Mouse (Mus musculus) left cerebral cortex, postnatal 25 days (tissue): Measurements from ENCODE around the gene Rinl. TPM values are rescaled to one million over a fixed set of nuclear protein-coding genes. Genes with fewer than 3 reads are reported as not detected.

Source experiments
- DNase-seq, 2 experiments: peaks; one replicate each; pipeline ENCODE4 v3.0.0; 2022; ENCODE audit warnings: low spot score in 2 of 2, mixed read lengths in 1 of 2
- intact Hi-C: fragments of 180-260 bp; cut with DNase I; formaldehyde crosslinking; loops from one replicate; pipeline ENCODE4 v1.15.1; 2025
- total RNA-seq, 2 experiments: library from RNA; stranded (reverse); gene quantifications; 2 replicates each; pipeline ENCODE4 v1.2.3; 2021

Gene Rinl
- total RNA-seq, 2 experiments from 2014 or later, result 2.4 to 2.9 TPM

DNA sequence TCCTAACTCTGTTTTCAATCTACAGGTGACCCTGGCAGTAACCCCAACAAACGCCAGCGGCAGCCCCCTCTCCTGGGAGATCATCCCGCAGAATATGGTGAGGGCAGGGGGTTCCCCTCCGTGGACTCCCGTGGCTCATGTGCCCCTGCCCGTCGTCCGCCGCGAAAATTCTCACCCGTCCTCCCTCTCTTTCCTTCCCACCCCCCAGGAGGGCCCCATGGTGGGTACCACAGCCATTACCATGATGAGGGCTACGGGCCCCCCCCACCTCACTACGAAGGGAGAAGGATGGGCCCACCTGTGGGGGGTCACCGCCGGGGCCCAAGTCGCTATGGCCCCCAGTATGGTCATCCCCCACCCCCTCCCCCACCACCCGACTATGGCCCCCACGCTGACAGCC, 29.7 kb downstream of the Rinl start:
- intact Hi-C loops, result no loop called here

DNA sequence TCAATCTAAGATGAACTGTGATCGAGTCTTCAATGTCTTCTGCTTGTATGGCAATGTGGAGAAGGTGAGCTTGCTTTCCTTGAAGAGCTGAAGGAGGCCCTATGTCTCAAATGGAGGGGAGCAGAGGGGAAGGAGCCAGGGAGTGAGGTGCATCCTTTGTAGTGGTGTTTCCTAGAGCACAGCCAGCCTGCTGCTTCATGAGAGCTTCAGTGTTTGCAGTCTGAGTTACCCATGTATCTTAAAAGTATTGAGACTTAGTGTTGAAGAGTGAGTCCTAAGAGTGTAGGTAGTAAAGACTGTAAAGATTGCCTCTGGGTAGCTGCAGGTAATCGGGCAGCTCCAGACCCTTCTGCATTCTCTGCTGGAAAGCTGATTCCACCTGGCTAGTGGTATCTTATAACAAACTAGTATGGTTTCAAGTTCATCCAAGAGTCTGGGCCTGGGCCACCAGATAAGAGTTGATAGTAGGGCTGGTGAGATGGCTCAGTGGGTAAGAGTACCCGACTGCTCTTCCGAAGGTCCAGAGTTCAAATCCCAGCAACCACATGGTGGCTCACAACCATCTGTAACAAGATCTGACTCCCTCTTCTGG, 30.2 kb downstream of the Rinl start:
- DNase-seq, result no peak
- intact Hi-C loops, result no loop called here

More for the DNA sequence above, 29.7 kb downstream of the Rinl start:
- DNase-seq, result no peak

DNA sequence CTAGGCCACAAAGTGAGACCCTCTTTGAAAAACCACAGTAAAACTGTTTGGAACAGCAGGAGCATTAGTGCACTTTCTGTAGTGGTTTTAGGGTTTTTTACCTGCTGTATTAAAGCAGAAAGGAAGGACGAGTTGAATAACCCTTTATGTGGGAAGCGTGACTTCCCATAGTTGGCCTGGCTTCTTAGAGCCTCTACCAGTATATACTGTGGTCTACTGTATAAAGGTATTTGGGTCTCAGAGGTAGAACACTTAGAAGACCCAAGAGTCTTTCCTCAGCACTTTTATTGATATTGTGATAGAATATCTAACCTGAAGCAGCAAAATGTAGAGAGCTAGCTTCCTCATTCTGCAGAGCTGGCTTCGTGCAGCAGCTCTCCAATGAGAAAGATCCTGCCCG, 30.8 kb downstream of the Rinl start:
- no peak for DNase-seq
- intact Hi-C loops, result no loop called here

DNA sequence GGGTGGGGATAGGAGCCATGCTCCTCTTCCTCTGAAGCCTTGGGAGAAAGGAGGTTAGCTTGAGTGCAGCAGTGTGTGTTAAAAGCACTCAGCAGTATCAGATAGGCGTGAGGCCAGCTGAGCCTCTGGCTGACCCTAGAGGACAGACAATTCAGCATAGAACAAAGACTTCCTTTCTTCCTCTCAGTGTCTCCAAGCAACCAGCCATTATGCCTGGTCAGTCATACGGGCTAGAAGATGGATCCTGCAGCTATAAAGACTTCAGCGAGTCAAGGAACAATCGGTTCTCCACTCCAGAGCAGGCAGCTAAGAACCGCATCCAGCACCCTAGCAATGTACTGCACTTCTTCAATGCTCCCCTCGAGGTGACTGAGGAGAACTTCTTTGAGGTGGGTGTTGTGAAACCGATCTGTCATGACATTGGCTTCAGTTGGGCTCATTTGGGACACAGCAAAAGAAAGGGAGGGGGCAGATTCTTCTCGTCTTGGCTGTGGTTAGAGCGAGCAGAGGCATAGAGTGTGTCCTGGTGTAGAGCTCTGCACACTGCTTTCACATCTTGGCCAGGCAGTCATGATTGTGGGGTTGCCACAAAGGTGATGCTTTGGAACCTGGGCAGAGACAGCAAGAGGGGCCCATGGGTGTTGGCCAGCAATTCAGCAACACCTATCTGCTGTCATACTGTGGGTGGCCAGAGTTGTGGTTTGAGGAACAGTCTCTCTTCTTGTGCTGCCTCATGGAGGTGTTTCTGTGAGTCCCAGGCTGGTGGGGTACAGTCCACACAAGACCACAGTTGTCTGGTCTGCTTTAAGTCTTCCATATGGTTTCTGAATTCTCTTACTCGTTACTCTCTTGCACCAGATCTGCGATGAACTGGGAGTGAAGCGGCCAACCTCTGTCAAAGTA, 31.8 kb downstream of the Rinl start:
- DNase-seq, result peak in 1 of 2 experiments; percentile 31
- intact Hi-C loops, result no loop called here

DNA sequence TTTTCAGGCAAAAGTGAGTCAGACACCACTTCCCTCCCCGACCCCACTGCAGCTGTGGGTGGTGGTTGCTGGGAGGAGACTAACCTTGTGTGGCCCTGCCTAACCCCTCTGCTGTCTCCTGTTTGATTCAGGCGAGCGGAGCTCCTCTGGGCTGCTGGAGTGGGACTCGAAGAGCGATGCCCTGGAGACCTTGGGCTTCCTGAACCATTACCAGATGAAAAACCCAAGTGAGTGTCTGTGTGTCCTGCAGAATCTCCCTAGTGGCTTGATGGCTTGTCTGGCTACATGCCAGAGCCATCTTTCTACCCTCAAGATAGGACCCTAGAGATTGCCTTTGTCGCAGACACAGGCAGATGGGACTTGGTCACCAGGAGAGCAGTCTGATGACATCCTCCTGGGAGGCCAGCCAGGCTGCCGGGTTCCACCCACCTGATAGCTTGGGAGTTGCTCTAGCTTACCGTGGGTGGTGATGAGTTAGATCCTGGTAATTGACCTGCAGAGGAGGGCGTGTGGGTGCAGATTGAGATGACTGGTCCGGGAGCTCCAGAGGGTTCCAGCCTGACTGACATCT, 32.6 kb downstream of the Rinl start:
- intact Hi-C loops, result no loop called here
- DNase-seq, result peak; percentile 59 to 72

DNA sequence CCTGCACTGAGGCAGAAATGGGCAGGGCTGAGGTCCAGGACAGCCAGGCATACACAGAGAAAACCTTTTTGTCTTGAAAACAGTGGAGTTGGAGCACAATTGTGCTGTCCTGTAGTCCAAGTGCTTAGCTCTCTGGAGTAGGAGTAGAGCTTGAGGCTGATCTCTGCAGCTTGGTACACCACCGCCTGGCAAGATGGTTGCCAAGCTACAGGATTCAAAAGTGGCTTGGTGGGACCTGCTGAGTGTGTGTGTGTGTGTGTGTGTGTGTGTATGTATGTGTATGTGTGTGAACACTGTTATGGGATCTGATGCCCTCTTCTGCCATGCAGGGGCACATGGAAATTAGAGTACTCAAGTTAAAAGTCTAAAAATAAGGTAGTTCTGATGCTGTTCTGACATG, 33.8 kb downstream of the Rinl start:
- intact Hi-C loops, result no loop called here
- DNase-seq, result no peak

DNA sequence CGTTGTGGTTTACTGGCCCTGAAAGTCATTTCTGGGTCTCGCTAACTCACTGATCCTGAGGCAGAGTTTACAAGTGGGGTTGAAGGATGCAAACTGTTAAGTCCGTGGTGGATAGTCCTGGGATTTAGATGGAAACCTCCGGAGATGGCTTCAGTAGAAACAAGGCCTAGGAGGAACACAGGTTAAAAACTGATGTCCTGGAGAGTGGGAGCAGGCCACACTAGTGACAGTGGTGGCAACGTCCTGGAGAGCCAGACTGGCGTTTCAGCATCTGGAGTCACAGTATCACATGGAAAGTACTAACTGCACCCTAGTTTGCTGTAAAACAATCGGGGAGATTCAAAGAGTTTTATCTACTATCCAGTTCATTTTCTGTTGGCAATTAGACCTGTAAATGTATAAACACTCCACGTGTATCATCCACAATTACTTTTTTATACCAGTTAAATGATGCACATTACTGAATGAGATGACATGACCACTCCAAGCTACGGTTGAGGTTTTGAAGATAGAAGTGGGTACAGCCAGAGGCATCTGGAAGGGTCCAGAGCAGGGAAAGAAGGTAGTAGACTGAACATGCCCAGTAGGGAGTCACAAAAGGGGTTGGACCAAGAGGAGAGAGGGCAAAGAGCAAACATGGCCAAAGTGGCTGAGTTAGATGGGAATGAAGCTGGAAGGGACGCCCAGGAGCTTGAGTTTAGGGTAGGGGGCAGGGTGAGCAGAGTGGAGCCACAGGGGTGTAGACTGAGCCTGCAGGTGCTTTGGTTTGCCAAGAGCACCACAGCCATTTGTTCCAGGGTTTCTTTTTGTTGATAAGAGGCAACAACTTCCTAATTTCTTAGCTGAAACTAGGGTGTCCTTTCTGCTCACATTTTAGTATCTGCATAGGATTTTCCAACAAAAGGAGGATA, 34.5 kb downstream of the Rinl start:
- intact Hi-C loops, result no loop called here
- no peak for DNase-seq

DNA sequence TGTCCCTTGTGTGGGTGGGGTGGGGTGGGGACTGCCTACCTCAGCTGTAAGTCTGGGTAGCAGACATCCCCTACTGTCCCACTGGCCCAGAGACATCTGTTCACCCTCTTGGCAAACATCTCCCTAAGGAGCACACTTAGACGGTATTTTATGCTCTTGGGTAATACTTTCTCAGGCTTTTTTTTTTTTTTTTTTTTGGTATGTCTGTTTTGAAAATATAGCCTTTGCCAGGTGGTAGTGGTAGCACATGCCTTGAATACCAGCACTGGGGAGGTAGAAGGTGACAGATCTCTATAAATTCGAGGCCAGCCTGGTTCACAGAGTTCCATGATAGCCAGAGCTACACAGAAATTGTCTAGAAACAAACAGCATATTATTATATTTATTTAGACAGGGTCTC, 35.2 kb downstream of the Rinl start:
- intact Hi-C loops, result loop anchor here (2.0 kb wide), 1 partner anchor 13 kb away; no protein-coding TSS in a partner anchor
- no peak for DNase-seq

DNA sequence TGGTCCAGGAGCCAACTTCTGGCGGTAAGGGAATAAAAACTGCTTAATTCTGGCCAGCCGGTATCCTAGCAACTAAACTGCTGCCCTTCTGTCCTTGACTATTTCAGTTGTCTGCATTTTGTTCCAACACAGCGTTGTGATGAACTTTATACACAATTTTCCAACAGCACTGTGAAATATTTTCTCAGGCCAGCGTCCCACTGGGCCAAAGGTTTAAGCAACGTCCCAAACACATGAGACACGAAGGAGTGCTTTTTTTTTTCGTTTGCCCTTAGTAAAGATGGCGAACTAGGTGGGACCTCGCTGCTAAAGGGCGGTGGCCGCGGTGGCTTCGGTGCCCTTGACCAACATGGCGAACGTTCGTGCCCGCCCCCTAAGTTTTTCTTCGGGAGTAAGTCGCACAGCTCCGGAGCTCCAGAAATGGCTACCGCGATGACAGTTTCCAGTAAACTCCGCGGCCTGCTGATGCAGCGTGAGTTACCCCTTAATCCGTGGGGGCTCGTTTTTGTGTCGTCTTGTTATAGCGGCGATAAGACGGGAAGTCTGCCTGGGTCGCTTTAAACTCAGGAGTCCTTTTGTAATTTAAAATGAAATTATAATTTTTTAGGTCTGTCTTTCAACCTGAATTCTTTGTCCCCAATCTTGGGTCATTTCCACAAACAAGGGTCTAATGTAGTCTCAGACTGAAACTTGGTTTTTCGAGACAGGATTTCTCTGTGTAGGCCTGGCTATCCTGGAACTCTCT, 36.3 kb downstream of the Rinl start, which contains the start of gene Ech1:
Gene Ech1, plus strand, starts transcription at position 277 of the 745 bp plus-strand sequence.
- DNase-seq, result peak; percentile 89 to 94
- intact Hi-C loops, result loop anchor here (2.0 to 5.0 kb wide), 2 partner anchors 14 to 77 kb away; no protein-coding TSS in a partner anchor

DNA sequence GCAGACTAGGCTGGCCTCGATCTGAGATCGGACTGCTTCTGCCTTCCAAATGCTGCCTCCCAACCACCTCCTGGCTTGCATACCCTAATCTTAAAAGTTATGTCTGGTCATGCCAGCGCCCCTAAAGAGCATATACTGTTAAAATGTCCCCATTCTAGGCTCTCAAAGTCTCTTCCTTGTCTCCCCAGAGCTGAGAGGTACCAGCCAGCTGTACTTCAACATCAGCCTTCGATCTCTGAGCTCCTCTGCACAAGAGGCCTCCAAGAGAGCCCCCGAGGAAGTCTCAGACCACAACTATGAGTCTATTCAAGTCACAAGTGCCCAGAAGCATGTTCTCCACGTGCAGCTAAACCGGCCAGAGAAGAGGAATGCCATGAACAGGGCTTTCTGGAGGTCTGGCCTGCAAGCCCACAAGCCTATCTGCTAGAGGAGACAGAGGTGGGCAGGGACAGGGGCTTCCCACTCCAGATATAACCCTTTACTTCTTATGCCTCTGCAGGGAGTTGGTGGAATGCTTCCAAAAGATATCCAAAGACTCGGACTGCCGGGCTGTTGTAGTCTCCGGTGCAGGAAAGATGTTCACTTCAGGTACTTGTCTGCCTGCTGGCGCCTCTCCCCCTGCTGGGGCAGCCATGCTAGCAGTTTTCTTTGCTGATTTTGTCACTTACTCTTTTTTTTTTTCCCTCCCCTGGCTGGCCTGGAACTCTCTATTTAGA, 37.1 kb downstream of the Rinl start:
- intact Hi-C loops, result loop anchor here (2.0 to 5.0 kb wide), 3 partner anchors 15 to 76 kb away; no protein-coding TSS in a partner anchor
- no peak for DNase-seq

DNA sequence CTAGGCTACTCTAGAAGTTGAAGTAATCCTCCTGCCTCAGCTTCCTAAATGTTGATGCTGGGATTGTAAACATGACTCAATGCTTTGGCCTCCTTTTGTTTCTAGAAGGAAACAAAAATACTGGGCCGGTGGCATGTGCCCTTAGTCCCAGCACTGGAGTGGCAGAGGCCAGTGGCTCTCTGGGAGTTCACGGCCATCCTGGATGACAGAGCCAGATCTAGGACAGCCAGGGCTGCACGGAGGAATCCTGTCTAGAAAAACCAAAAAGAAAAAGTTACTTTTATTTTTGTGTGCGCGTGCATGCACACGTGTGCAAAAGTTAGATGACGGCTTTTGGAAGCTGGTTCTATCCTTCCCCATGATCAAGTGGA, 37.6 kb downstream of the Rinl start:
- no peak for DNase-seq
- intact Hi-C loops, result loop anchor here (2.0 to 5.0 kb wide), 2 partner anchors 38 to 76 kb away; no protein-coding TSS in a partner anchor

DNA sequence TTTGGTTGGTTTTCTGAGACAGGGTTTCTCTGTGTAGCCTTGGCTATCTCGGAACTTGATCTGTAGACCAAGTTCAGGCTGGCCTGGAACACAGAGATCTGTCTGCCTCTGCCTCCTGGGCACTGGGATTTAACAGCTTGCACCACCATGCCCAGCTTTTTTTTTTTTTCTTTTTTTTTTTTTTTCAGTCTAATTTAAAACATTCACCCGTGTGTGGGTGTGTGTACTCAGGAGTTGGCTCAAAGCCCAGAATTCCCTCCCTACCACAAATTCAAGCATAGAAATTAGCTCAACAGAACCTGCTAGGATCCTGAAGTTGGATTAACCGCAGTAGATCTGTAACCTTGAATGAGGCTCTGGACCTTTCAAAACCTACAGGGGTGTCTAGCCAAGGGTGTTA, 38.6 kb downstream of the Rinl start:
- DNase-seq, result peak; percentile 77 to 91
- intact Hi-C loops, result loop anchor here (1.0 to 5.0 kb wide), 3 partner anchors 15 to 75 kb away; no protein-coding TSS in a partner anchor

DNA sequence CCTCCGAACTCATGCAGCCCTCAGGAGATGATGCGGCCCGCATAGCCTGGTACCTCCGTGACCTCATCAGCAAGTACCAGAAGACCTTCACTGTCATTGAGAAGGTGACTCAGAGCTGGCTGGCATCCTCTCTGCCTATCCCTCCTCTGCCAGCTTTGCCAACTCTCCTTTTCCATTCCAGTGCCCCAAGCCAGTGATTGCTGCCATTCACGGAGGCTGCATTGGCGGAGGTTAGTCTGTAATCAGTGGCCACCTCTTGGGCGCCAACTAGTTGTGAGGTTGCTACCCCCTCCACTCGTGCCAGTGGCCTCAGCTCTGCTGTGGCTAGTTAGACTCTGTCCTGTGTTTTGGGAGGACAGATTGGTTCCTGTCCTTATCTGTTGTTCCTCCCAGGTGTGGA, 41.1 kb downstream of the Rinl start:
- DNase-seq, result no peak
- intact Hi-C loops, result loop anchor here (5.0 kb wide), 1 partner anchor 72 kb away; no protein-coding TSS in a partner anchor

DNA sequence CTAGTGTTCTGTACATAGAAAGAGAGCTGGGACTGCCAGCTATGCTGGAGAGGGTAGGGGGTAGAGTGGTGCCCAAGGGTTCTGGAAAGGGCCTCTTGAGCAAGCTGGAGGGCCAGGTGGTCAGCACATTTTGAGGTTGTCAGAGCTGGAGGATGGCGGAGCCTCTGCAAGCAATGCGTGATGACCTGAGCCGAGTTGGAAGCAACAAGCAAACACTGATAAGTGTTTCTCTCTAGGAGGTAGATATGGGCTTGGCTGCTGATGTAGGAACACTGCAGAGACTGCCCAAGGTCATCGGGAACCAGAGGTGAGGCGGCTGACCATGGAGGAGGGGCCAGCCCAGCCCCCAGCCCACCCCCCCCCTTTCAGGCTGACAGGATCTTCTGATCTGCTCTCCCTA, 42.2 kb downstream of the Rinl start:
- intact Hi-C loops, result no loop called here
- DNase-seq, result no peak

DNA sequence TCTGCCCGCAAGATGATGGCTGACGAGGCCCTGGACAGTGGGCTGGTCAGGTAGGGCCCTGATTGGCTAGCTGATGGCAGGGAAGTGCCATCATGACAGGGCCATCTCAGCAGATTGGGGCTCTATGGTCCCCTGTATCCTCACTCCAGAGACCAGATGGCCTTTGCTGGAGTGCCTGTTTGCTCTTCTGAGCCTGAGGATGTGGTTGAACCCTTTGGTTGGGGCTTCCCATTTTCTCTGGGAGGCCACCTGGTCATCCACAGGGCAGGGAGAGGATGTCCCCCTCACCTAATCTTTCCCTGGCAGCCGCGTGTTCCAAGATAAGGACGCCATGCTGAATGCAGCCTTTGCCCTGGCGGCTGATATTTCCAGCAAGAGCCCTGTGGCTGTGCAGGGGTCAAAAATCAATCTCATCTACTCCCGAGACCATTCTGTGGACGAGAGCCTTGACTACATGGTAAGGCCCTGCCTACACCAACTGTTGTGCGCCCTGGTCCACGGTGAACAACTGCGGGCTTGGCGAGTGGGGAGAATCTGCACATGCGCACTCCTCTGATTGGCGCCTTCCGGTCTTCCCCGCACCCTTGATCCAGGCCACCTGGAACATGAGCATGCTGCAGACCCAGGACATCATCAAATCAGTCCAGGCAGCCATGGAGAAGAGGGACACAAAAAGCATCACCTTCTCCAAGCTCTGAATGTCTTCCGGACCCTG, 42.8 kb downstream of the Rinl start:
- intact Hi-C loops, result no loop called here
- no peak for DNase-seq

DNA sequence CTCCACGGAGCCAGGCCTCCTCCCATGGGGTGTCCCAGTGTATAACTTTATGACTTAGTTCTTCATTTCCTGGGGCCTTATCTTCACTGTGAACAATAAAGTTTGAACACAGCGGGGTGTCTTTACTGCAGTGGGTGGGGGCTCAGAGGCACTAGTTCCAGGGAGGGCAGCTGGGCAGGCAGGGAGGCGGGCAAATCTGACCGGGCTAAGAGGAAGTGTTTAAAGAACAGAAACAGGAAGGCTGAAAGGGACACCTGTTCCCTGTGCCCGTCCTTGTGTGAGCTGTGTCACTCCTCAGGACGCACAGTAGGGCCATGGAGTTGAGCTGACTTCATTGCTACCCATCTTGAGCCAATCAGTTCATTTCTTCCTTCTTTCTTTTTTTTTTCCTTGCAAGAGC, 43.4 kb downstream of the Rinl start:
- DNase-seq, result no peak
- intact Hi-C loops, result no loop called here

DNA sequence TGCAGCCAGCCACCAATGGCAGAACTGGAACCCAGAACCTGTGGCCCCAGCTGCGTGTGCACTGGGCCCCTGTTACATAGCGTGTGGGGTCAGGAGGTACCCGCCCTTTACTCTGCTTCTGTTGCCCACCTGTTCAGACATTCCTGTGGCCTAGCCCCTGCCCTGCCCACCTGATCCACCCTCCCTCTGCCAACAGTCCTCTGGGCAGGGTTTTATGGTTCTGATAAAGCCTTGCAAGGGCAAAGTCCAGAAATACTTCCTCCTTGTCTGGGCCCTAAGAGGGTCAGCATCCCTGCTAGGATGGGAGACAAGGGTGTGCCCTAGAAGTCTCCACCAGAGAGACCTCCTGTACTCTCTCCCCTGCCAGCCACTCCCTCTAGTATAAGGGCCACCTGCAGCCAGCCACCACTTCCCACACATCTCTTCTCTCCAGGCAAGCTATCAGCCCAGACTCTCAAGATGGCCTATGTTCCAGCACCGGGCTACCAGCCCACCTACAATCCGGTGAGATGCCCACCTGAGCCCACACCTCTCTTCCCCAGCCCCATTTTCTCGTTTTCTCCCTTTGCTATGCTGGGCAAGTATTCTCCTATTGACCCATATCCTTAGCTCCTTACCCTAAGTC, 45.1 kb downstream of the Rinl start, which contains the start of gene Lgals4:
Gene Lgals4, plus strand, starts transcription at position 132 of the 625 bp plus-strand sequence.
- DNase-seq, result no peak
- intact Hi-C loops, result no loop called here
